In the genomic region with DNA sequence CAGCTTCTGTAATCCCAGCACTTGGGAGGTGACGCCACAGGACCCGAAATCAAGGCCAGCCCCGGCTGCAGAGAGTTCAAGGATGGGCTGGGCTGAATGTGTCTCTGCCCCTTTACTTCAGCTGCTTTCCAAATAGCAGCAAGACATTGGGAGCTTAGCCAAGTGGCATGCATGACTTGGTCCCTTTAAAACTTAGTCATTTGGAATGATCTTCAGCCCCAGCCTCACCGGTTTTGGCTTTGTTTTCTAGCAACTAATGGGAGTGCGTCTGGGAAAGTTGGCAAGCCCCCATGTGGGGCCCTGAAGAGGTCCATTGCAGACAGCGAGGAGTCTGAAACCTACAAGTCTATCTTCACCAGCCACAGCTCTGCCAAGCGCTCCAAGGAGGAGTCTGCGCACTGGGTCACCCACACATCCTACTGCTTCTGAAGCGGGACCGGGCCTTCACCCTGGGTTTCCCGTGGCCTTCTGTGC, we compare ENCODE assay signal across 11 mouse cellular contexts. TPM values are rescaled to one million over a fixed set of nuclear protein-coding genes. Genes with fewer than 3 reads are reported as not detected.
DNase-seq lines count a peak whose midpoint lies in the region; ATAC-seq and TF ChIP-seq lines count a peak whose summit lies in the region.
"Had no signal": no experiment of that assay in that cellular context is flagged by ENCODE, and none has a peak within 500 bp of the region (broad histone marks: within the 10 kb centered on the region; RNA-seq: fewer than 3 reads in every experiment).

No protein-coding gene starts in this region.

- no peaks in the 10 kb centered on the region for H3K4me1 ChIP-seq in liver, postnatal 0 days (ENCODE audit: insufficient read depth)

- no peak for TF ChIP-seq EP300 in liver, postnatal 0 days (IDR thresholded peaks at IDR 0.05; ENCODE audit: low read depth)

- no peaks in the 10 kb centered on the region for H3K27me3 ChIP-seq in liver, postnatal 0 days (ENCODE audit: insufficient read depth, low read length)
- H3K27me3 ChIP-seq: limb, embryonic 13.5 days had no signal

- no peak for TF ChIP-seq CTCF in liver, postnatal 0 days (IDR thresholded peaks at IDR 0.05; ENCODE audit: low read depth)

- H3K4me2 ChIP-seq in liver, postnatal 0 days (ENCODE audit: low read depth, low read length) = no peak overlapping the region
- H3K4me2 ChIP-seq: heart, embryonic 11.5 days; limb, embryonic 13.5 days had no signal

- ATAC-seq in liver, postnatal 0 days = no peak

- peak; percentile 90 for DNase-seq in left cerebral cortex, postnatal 4 days
- DNase-seq in left cerebral cortex, adult 11 months (ENCODE audit: low spot score) = no peak
- DNase-seq in adrenal gland, postnatal 36 days = peak; percentile 81 to 82
- DNase-seq in kidney, adult 9 months = peak; percentile 80
- DNase-seq in retina, embryonic 14.5 days (ENCODE audit: low spot score) = peak; percentile 66
- no peak for DNase-seq in liver, postnatal 0 days
- no peak for DNase-seq in heart, adult 9 months (ENCODE audit: low spot score in 2 of 2)
- no peak for DNase-seq in heart, adult 18-20 months

- H3K4me3 ChIP-seq in liver, postnatal 0 days (ENCODE audit: low read depth, low read length) = no peak overlapping the region
- H3K4me3 ChIP-seq: limb, embryonic 13.5 days had no signal

- H3K9ac ChIP-seq in liver, postnatal 0 days (replicated peaks) = no peak overlapping the region
- H3K9ac ChIP-seq: limb, embryonic 13.5 days had no signal

- H3K27ac ChIP-seq in liver, postnatal 0 days (ENCODE audit: low read depth) = no peak overlapping the region
- H3K27ac ChIP-seq: limb, embryonic 13.5 days had no signal

- H3K9me3 ChIP-seq in liver, postnatal 0 days (ENCODE audit: low read length) = no peaks in the 10 kb centered on the region
- H3K9me3 ChIP-seq: G1E; limb, embryonic 13.5 days had no signal

- intact Hi-C loops in left cerebral cortex, postnatal 4 days (cut with DNase I) = no loop called here

- 89% methylated on average over 11 of the region's 11 CpGs for WGBS in liver, postnatal 0 days (ENCODE audit: insufficient replicate concordance)

- H3K36me3 ChIP-seq in liver, postnatal 0 days (replicated peaks; ENCODE audit: insufficient read depth, low read length) = peaks cover 58% of the 10 kb centered on the region

RNA-seq across cellular contexts. Expression of a gene that starts 3.9 kb away (rescaled TPM):
- total RNA-seq in left cerebral cortex, postnatal 4 days (2021) = under 1 TPM in 1 of 2 experiments, not detected in 1; 0.91 TPM
- total RNA-seq in adrenal gland, postnatal 36 days (2021) = not detected
- polyA plus RNA-seq in liver, postnatal 0 days (2015; fragmentation: Nextera tagmentation; extraction: Ambion mirVana) = not detected in 2 replicates
- total RNA-seq in heart, adult 18-20 months (2021) = not detected
- total RNA-seq: G1E had no signal
- polyA plus RNA-seq: G1E had no signal

RNA-seq across cellular contexts. Expression of a gene that starts 10.0 kb away (rescaled TPM):
- not detected for total RNA-seq in left cerebral cortex, postnatal 4 days (2021)
- total RNA-seq in adrenal gland, postnatal 36 days (2021) = not detected
- 0.25 and 0.40 TPM in 2 replicates for polyA plus RNA-seq in liver, postnatal 0 days (2015; fragmentation: Nextera tagmentation; extraction: Ambion mirVana)
- not detected for total RNA-seq in heart, adult 18-20 months (2021)
- polyA plus RNA-seq: G1E had no signal

RNA-seq across cellular contexts. Expression of a gene that starts 28.0 kb away (rescaled TPM):
- 10 to 100 TPM; 62.8 to 63.8 TPM for total RNA-seq in left cerebral cortex, postnatal 4 days (2021)
- 10 to 100 TPM; 76.2 to 86.3 TPM for total RNA-seq in adrenal gland, postnatal 36 days (2021)
- polyA plus RNA-seq in liver, postnatal 0 days (2015; fragmentation: Nextera tagmentation; extraction: Ambion mirVana) = 62.4 and 68.5 TPM in 2 replicates
- 10 to 100 TPM; 30.6 to 32.7 TPM for total RNA-seq in heart, adult 18-20 months (2021)

Comparison
In these comparisons a context has a peak if more than half of its experiments do, and no peak if none do; other contexts are left out.
1. DNase-seq: peak in left cerebral cortex, postnatal 4 days (single experiment), adrenal gland, postnatal 36 days (2 of 2), kidney, adult 9 months (single experiment) and retina, embryonic 14.5 days (single experiment); none in left cerebral cortex, adult 11 months (single experiment), liver, postnatal 0 days (single experiment), heart, adult 9 months (0 of 2) and heart, adult 18-20 months (0 of 2).